Mouse (Mus musculus) liver, embryonic 12.5 days (tissue): ENCODE measurements around the gene Ap1g2. TPM values are rescaled to one million over a fixed set of nuclear protein-coding genes. Genes with fewer than 3 reads are reported as not detected.
A peak's percentile ranks its signal among the peaks of the same experiment; 100 is the strongest.

Experiments
- ATAC-seq: fragments of 200-750 bp; cut with Nextera tagmentation; 2 replicates; pipeline ENCODE4 v1.8.0; 2017; ENCODE audit warnings: moderate number of reproducible peaks, mild to moderate bottlenecking, moderate library complexity
- H3K27ac ChIP-seq: fragments of 300-500 bp; sonication (generic); 2 replicates; pipeline ENCODE4 v1.5.1; 2016; ENCODE audit warnings: mild to moderate bottlenecking
- H3K27me3 ChIP-seq: fragments of 300-500 bp; sonication (generic); replicated peaks from 2 replicates; pipeline ENCODE4 v1.6.1; 2016; ENCODE audit warnings: mild to moderate bottlenecking, moderate library complexity
- H3K36me3 ChIP-seq: fragments of 300-500 bp; sonication (generic); 2 replicates; pipeline ENCODE4 v1.6.1; 2016; ENCODE audit warnings: mild to moderate bottlenecking, moderate library complexity
- H3K4me1 ChIP-seq: fragments of 300-500 bp; sonication (generic); 2 replicates; pipeline ENCODE4 v1.6.1; 2016
- H3K4me2 ChIP-seq: fragments of 300-500 bp; sonication (generic); 2 replicates; pipeline ENCODE4 v1.6.1; 2016; ENCODE audit warnings: mild to moderate bottlenecking, moderate library complexity
- H3K4me3 ChIP-seq: fragments of 300-500 bp; sonication (generic); 2 replicates; pipeline ENCODE4 v1.5.1; 2016; ENCODE audit warnings: mild to moderate bottlenecking, moderate library complexity
- H3K9ac ChIP-seq: fragments of 300-500 bp; sonication (generic); 2 replicates; pipeline ENCODE4 v1.6.1; 2016; ENCODE audit warnings: mild to moderate bottlenecking, moderate library complexity
- H3K9me3 ChIP-seq: fragments of 300-500 bp; sonication (generic); replicated peaks from 2 replicates; pipeline ENCODE4 v1.6.1; 2016; ENCODE audit warnings: mild to moderate bottlenecking, moderate library complexity
- WGBS: fragments of 180-500 bp; shearing (Covaris S2); methylation state at CpG from one replicate; pipeline ENCODE4 v1.1.7; 2016; ENCODE audit not compliant: insufficient replicate concordance; 5-methylcytosine and 5-hydroxymethylcytosine counted together
- polyA plus RNA-seq: library from polyadenylated mRNA; unstranded; fragments of >200 nt; fragmentation: Nextera tagmentation; extraction: Ambion mirVana; gene quantifications from 2 replicates; pipeline ENCODE4 v1.2.1, GENCODE M21; 2016

Gene Ap1g2
- polyA plus RNA-seq, 1 experiment from 2014 or later, result 34.0 TPM

GRCm38 (mm10) chr14:55079214-55079970 lies 27.0 kb downstream of the Ap1g2 start:
- peak; percentile 56 for ATAC-seq
- Histone ChIP-seq H3K4me1 (peaks cover 32% of the 10 kb centered on the region), H3K4me3 (no peak overlapping the region), H3K27ac (no peak overlapping the region), H3K9ac (no peak overlapping the region), H3K9me3 (no peaks in the 10 kb centered on the region), H3K36me3 (peaks cover 8% of the 10 kb centered on the region), H3K4me2 (peak overlapping the region; percentile 39), H3K27me3 (peaks cover 46% of the 10 kb centered on the region)
- 28% methylated on average over 8 of the region's 8 CpGs for WGBS

GRCm38 (mm10) chr14:55078366-55078989 lies 27.9 kb downstream of the Ap1g2 start:
- 0 out of 2 replicates have a peak, but pooled peaks have one; percentile 38 for ATAC-seq
- H3K4me3 ChIP-seq, result 0 out of 2 replicates have a peak overlapping the region, but pooled peaks have one; percentile 0
- H3K9me3 ChIP-seq, result no peaks in the 10 kb centered on the region
- H3K4me1 ChIP-seq, result peaks cover 32% of the 10 kb centered on the region
- 0 out of 2 replicates have a peak overlapping the region, but pooled peaks have one; percentile 3 for H3K9ac ChIP-seq
- H3K27me3 ChIP-seq, result peaks cover 53% of the 10 kb centered on the region
- WGBS, result 3% methylated on average over 23 of the region's 23 CpGs
- no peak overlapping the region for H3K27ac ChIP-seq
- H3K36me3 ChIP-seq, result peaks cover 16% of the 10 kb centered on the region
- peak overlapping the region; percentile 39 for H3K4me2 ChIP-seq

- no peak overlapping the region for H3K27ac ChIP-seq
- H3K4me3 ChIP-seq, result no peak overlapping the region
- H3K36me3 ChIP-seq, result peaks cover 24% of the 10 kb centered on the region
- peaks cover 32% of the 10 kb centered on the region for H3K4me1 ChIP-seq
- peaks cover 59% of the 10 kb centered on the region for H3K27me3 ChIP-seq
- 30% methylated on average over 15 of the region's 15 CpGs for WGBS
- H3K4me2 ChIP-seq, result peak overlapping the region; percentile 39; the same call in 1 of the 2 replicates
- ATAC-seq, result no peak
- no peak overlapping the region for H3K9ac ChIP-seq
- H3K9me3 ChIP-seq, result no peaks in the 10 kb centered on the region
These were observed 28.7 kb downstream of the Ap1g2 start for GRCm38 (mm10) chr14:55077481-55078365.

GRCm38 (mm10) chr14:55076956-55077355 lies 29.4 kb downstream of the Ap1g2 start:
- Histone ChIP-seq H3K9ac (no peak overlapping the region), H3K27ac (no peak overlapping the region), H3K4me3 (no peak overlapping the region), H3K27me3 (peaks cover 67% of the 10 kb centered on the region), H3K36me3 (peaks cover 32% of the 10 kb centered on the region), H3K4me1 (peaks cover 39% of the 10 kb centered on the region), H3K9me3 (no peaks in the 10 kb centered on the region), H3K4me2 (no peak overlapping the region)
- no peak for ATAC-seq
- 58% methylated on average over 3 of the region's 3 CpGs for WGBS

GRCm38 (mm10) chr14:55076224-55076623 lies 30.2 kb downstream of the Ap1g2 start:
- no peak overlapping the region for H3K9ac ChIP-seq
- no peak for ATAC-seq
- 64% methylated on average over 6 of the region's 6 CpGs for WGBS

GRCm38 (mm10) chr14:55074416-55074815 lies 32.0 kb downstream of the Ap1g2 start:
- no peak overlapping the region for H3K9ac ChIP-seq

More at GRCm38 (mm10) chr14:55076224-55076623, 30.2 kb downstream of the Ap1g2 start:
- peaks cover 46% of the 10 kb centered on the region for H3K4me1 ChIP-seq
- peaks cover 37% of the 10 kb centered on the region for H3K36me3 ChIP-seq
- H3K9me3 ChIP-seq, result no peaks in the 10 kb centered on the region
- H3K4me3 ChIP-seq, result no peak overlapping the region
- no peak overlapping the region for H3K27ac ChIP-seq
- peaks cover 74% of the 10 kb centered on the region for H3K27me3 ChIP-seq
- no peak overlapping the region for H3K4me2 ChIP-seq

GRCm38 (mm10) chr14:55071756-55072155 lies 34.6 kb downstream of the Ap1g2 start:
- ATAC-seq, result 0 out of 2 replicates have a peak, but pooled peaks have one; percentile 16
- Histone ChIP-seq H3K36me3 (peaks cover 41% of the 10 kb centered on the region), H3K27ac (no peak overlapping the region), H3K9me3 (no peaks in the 10 kb centered on the region), H3K27me3 (peaks cover 64% of the 10 kb centered on the region), H3K9ac (no peak overlapping the region), H3K4me3 (no peak overlapping the region), H3K4me1 (peaks cover 20% of the 10 kb centered on the region), H3K4me2 (peak overlapping the region; percentile 20; the same call in 1 of the 2 replicates)
- WGBS, result 25% methylated on average over 19 of the region's 19 CpGs

More at GRCm38 (mm10) chr14:55074416-55074815, 32.0 kb downstream of the Ap1g2 start:
- peaks cover 86% of the 10 kb centered on the region for H3K27me3 ChIP-seq
- whole genome bisulfite sequencing, result 89% methylated on average over 12 of the region's 12 CpGs
- H3K27ac ChIP-seq, result no peak overlapping the region
- peaks cover 37% of the 10 kb centered on the region for H3K36me3 ChIP-seq
- no peak overlapping the region for H3K4me2 ChIP-seq
- H3K4me3 ChIP-seq, result no peak overlapping the region
- no peak for ATAC-seq
- peaks cover 43% of the 10 kb centered on the region for H3K4me1 ChIP-seq
- H3K9me3 ChIP-seq, result no peaks in the 10 kb centered on the region

GRCm38 (mm10) chr14:55066042-55066441 lies 40.4 kb downstream of the Ap1g2 start:
- Histone ChIP-seq H3K9me3 (no peaks in the 10 kb centered on the region), H3K9ac (no peak overlapping the region), H3K4me1 (peaks cover 51% of the 10 kb centered on the region), H3K4me2 (0 out of 2 replicates have a peak overlapping the region, but pooled peaks have one; percentile 89), H3K36me3 (peaks cover 12% of the 10 kb centered on the region), H3K4me3 (no peak overlapping the region), H3K27ac (no peak overlapping the region), H3K27me3 (peaks cover 38% of the 10 kb centered on the region)
- 81% methylated on average over 8 of the region's 8 CpGs for WGBS
- ATAC-seq, result no peak

- Histone ChIP-seq H3K4me2 (peak overlapping the region; percentile 89), H3K9me3 (no peaks in the 10 kb centered on the region), H3K4me3 (peak overlapping the region; percentile 72), H3K36me3 (peaks cover 12% of the 10 kb centered on the region), H3K27me3 (peaks cover 33% of the 10 kb centered on the region), H3K4me1 (peaks cover 57% of the 10 kb centered on the region), H3K9ac (peak overlapping the region; percentile 90; the same call in 1 of the 2 replicates), H3K27ac (no peak overlapping the region)
- ATAC-seq, result no peak
- WGBS, result 75% methylated on average over 13 of the region's 13 CpGs
These were observed 41.0 kb downstream of the Ap1g2 start for GRCm38 (mm10) chr14:55065391-55065790.

- 52% methylated on average over 35 of the region's 35 CpGs for WGBS
- Histone ChIP-seq H3K9ac (peak overlapping the region; percentile 90), H3K4me2 (peak overlapping the region; percentile 89), H3K4me3 (peak overlapping the region; percentile 72), H3K4me1 (peaks cover 62% of the 10 kb centered on the region), H3K36me3 (peaks cover 12% of the 10 kb centered on the region), H3K27me3 (peaks cover 28% of the 10 kb centered on the region), H3K9me3 (no peaks in the 10 kb centered on the region), H3K27ac (no peak overlapping the region)
- ATAC-seq, result no peak
These were observed 41.7 kb downstream of the Ap1g2 start for GRCm38 (mm10) chr14:55064481-55065370.
